Mouse (Mus musculus) spleen, adult 2 months (tissue): ENCODE results near the gene Zdhhc6. TPM values are rescaled to one million over a fixed set of nuclear protein-coding genes. Genes with fewer than 3 reads are reported as not detected.

Experiments
- DNase-seq, 2 experiments: peaks; one replicate each; pipeline versions ENCODE4 v3.0.0 to v3.0.0-alpha.2; 2012 to 2021; ENCODE audit warnings: low spot score in 2 of 2, low read depth in 1 of 2
- H3K27ac ChIP-seq: fragments of 200-500 bp; 2 replicates; pipeline ENCODE4 v1.5.1; 2012; ENCODE audit warnings: low read length, inconsistent platforms; ENCODE audit not compliant: insufficient read depth
- H3K27me3 ChIP-seq: fragments of 200-500 bp; 2 replicates; pipeline ENCODE4 v1.6.1; 2012; ENCODE audit warnings: mild to moderate bottlenecking, moderate library complexity, low read length, inconsistent platforms; ENCODE audit not compliant: control insufficient read depth, insufficient read depth
- H3K36me3 ChIP-seq: fragments of 200-500 bp; 2 replicates; pipeline ENCODE4 v1.6.1; 2012; ENCODE audit warnings: mild to moderate bottlenecking, low read length, inconsistent platforms; ENCODE audit not compliant: control insufficient read depth, insufficient read depth
- H3K4me1 ChIP-seq: fragments of 200-500 bp; 2 replicates; pipeline ENCODE4 v1.6.1; 2011; ENCODE audit warnings: inconsistent platforms; ENCODE audit not compliant: control insufficient read depth, insufficient read depth, insufficient read length
- H3K4me3 ChIP-seq: fragments of 200-500 bp; 2 replicates; pipeline ENCODE4 v1.5.1; 2011; ENCODE audit warnings: mild to moderate bottlenecking, inconsistent platforms; ENCODE audit not compliant: insufficient read depth, insufficient read length; ENCODE audit errors: extremely low read depth
- CTCF ChIP-seq: fragments of 200-500 bp; IDR thresholded peaks from 2 replicates; pipeline ENCODE4 v1.5.1; 2011; ENCODE audit warnings: mild to moderate bottlenecking, inconsistent platforms; ENCODE audit not compliant: insufficient read depth, insufficient read length, insufficient replicate concordance; ENCODE audit errors: extremely low read depth
- POLR2A ChIP-seq: fragments of 200-500 bp; IDR thresholded peaks from 2 replicates; pipeline ENCODE4 v1.6.1; 2011; ENCODE audit warnings: low read depth, low read length, inconsistent platforms
- WGBS: fragments of 180-500 bp; shearing (Covaris S2); methylation state at CpG from one replicate; pipeline ENCODE4 v1.1.7; 2018; 5-methylcytosine and 5-hydroxymethylcytosine counted together
- polyA plus RNA-seq: library from polyadenylated mRNA; depleted of rRNA; stranded (reverse); fragments of >200 nt; gene quantifications from 2 replicates; pipeline ENCODE4 v1.2.3, GENCODE M21; 2012

Gene Zdhhc6
- polyA plus RNA-seq, 1 experiment: 6.3 TPM

DNA sequence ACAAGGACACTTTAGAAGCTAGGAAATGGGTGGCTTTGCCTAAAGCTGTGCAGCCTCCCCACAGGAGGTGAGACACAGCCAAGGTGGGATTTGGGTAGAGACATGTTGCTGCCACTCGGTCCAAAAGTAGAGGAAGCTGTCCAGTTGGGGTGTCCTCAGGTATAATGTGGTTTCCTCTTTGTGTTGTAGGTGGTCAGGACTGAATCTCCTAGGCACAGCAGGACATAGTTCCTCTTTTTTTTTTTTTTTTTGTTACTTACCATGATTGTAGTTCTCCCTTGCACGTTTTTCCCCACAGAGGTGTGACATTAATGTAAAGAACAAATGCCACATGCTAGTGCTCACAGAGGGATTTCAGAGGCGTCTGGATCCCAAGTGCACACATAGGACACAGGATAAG is 50.6 kb downstream of the Zdhhc6 start:
- Histone ChIP-seq H3K27ac (no peak overlapping the region), H3K4me1 (peaks cover 2% of the 10 kb centered on the region; the same call in 1 of the 2 replicates), H3K27me3 (no peaks in the 10 kb centered on the region), H3K4me3 (no peak overlapping the region), H3K36me3 (peaks cover 8% of the 10 kb centered on the region)
- TF ChIP-seq POLR2A (no peak), CTCF (no peak)
- WGBS: 32% methylated on average over 3 of the region's 3 CpGs
- DNase-seq: no peak

DNA sequence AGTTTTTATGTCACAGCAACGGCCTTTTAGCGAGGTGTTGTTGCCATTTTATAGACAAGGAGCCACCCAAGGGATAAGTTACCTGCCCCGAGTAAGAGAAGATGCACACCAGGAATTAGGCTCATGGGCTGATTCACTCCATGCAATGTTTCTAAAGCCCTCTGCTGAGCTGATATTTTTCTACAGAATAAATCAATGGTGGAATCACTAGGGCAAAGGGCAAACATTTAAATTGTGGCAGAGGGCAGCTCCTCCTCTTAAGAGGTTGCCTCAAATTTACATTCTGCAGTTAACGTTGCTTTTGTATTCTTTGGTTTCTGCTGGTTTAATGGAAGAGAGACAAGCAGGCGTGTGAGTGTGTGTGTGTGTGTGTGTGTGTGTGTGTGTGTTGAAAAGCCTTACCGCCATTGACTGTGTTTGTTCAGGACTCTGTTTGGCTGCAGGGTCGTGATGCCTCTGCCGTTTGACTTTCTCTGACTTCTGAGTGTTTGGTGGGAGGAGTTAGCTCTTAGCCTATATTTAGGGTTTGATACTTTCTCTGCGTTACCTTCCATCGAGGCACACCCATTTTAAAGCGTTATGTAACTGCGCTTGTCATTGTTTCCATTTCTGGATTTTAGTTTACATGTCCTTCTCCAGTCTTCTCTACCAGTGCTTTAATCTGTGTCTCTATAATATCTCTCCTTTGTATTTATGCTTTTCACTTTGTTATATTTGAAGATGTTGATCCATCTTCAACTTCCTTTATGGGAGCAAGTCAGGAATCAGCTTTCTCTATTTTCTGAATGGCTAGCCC is 55.2 kb downstream of the Zdhhc6 start:
- H3K27me3 ChIP-seq: no peaks in the 10 kb centered on the region
- H3K36me3 ChIP-seq: no peaks in the 10 kb centered on the region
- DNase-seq: no peak
- H3K4me1 ChIP-seq: peaks cover 2% of the 10 kb centered on the region; the same call in 1 of the 2 replicates
- H3K4me3 ChIP-seq: no peak overlapping the region
- no peak overlapping the region for H3K27ac ChIP-seq
- TF ChIP-seq POLR2A (no peak), CTCF (no peak)
- WGBS: 80% methylated on average over 12 of the region's 12 CpGs

DNA sequence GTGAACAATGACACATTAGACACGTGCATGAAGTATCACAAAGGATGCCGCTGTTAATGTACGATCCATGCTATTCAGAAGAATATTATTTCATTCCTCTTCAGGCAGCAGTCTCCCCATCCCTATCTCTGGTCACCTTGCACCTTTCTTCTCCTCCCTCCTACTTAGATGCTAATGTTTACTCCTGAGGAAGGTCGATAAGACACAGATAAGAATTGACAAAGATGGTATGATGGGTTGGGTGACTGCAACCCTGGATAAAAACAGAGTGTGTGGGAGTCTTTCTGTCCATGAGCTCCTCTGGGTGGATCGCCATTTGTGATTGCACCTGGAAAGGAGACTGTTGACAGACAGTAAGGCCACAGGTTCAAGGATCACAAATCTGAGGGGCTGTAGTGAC is 57.3 kb downstream of the Zdhhc6 start:
- Histone ChIP-seq H3K4me3 (no peak overlapping the region), H3K4me1 (no peaks in the 10 kb centered on the region), H3K27me3 (no peaks in the 10 kb centered on the region), H3K36me3 (no peaks in the 10 kb centered on the region), H3K27ac (no peak overlapping the region)
- TF ChIP-seq POLR2A (no peak), CTCF (no peak)
- no peak for DNase-seq
- WGBS: 83% methylated on average over 5 of the region's 5 CpGs

DNA sequence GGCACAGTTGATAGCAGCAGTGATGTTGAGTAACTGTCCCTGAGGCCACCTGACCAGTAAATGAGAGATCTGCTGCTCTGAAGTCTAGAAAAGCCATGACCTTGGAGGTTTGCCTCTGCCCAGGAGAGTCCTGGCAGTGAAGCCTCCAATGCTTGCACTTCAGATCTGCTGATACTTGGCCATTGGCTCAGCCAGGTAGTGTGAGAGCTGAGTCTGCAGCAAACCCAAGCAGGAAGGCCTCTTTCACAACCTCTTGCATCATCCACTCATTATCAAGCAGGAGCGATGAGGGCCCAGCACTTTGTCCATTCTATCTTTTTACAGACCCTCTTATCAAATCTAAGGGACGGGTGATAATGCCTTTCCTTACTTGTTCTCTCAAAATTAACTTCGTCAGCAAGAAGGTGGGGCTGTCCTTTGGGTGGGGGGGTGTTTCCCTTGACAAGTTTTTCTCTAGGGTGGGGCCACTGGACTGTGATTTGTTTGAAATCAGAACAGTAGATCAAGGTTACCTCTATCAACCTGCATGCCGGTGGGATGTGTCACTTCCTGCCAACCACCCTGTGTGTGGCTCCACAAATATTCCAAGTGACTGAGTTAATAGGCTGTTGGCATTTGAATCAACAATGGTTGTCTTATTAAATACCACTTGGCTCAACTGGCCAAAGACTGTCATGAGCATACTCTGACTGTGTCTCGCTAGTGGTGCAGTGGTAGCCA is 58.0 kb downstream of the Zdhhc6 start:
- Histone ChIP-seq H3K4me1 (no peaks in the 10 kb centered on the region), H3K36me3 (no peaks in the 10 kb centered on the region), H3K4me3 (no peak overlapping the region), H3K27ac (no peak overlapping the region), H3K27me3 (no peaks in the 10 kb centered on the region)
- WGBS: 80% methylated on average over 5 of the region's 5 CpGs
- TF ChIP-seq POLR2A: no peak
- TF ChIP-seq CTCF: no peak
- DNase-seq: no peak

DNA sequence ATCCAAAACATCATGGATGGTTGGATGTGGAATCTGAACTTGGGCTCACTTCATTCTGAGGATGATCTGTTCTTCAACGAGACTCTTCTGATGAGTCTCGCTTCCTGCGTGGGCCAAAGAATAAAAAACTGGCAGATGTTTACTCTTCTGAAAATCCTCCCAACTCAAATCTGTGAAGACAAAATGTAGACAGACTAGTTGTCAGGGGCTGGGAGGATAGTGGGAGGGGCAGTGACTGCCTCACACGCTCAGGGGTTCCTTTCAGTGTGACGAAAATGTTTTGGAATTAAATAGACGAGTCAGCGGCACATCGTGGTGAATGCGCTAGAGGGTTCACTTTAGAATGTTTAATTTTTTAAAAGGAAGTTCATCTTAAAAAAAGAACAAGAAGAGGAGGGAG is 59.7 kb downstream of the Zdhhc6 start:
- Histone ChIP-seq H3K27me3 (no peaks in the 10 kb centered on the region), H3K4me3 (no peak overlapping the region), H3K4me1 (peaks cover 3% of the 10 kb centered on the region; the same call in 1 of the 2 replicates), H3K27ac (no peak overlapping the region), H3K36me3 (no peaks in the 10 kb centered on the region)
- DNase-seq: no peak
- 63% methylated on average over 9 of the region's 9 CpGs for WGBS
- TF ChIP-seq CTCF (no peak), POLR2A (no peak)

DNA sequence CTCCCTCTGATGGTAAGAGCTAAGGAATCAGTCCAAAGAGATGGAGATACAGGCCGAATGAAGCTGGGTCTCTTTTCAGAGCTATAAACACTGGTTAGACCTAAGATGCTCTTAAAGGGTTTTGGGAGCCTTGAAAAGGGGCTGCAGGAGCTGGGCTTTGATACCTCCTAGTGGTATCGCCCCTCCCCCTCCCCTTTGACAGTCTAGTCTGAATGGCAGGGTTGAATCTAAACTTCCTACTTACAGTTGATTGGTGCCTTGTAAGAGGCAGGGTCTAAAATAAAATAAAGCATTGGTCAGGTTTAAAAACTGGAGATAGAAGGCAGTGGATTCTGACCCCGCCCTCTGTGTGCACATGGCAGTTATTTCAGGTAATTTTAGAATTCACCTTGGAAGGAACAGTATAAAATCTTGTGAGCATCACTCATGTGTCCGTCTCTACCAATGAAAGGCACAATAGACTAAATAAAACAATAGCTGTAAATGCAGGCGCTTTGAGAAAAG is 61.3 kb downstream of the Zdhhc6 start:
- Histone ChIP-seq H3K27ac (no peak overlapping the region), H3K27me3 (no peaks in the 10 kb centered on the region), H3K4me3 (peak overlapping the region; percentile 87), H3K4me1 (peaks cover 3% of the 10 kb centered on the region; the same call in 1 of the 2 replicates), H3K36me3 (no peaks in the 10 kb centered on the region)
- 14% methylated on average over 5 of the region's 5 CpGs for WGBS
- TF ChIP-seq POLR2A (no peak), CTCF (no peak)
- DNase-seq: peak; percentile 15 to 35
